Mouse (Mus musculus) T-helper 17 cell (primary cell): ENCODE measurements around the gene Wnt16.

Experiments
- in situ Hi-C, 2 experiments: fragments of 300-600 bp; cut with MboI, MseI; formaldehyde crosslinking; loops; 1 replicate in 1 of 2; 2 replicates in 1 of 2; pipeline ENCODE4 v1.15.1; 2025; ENCODE audit warnings: high pct_unique_total_duplicates in 2 of 2

The Wnt16 gene

DNA sequence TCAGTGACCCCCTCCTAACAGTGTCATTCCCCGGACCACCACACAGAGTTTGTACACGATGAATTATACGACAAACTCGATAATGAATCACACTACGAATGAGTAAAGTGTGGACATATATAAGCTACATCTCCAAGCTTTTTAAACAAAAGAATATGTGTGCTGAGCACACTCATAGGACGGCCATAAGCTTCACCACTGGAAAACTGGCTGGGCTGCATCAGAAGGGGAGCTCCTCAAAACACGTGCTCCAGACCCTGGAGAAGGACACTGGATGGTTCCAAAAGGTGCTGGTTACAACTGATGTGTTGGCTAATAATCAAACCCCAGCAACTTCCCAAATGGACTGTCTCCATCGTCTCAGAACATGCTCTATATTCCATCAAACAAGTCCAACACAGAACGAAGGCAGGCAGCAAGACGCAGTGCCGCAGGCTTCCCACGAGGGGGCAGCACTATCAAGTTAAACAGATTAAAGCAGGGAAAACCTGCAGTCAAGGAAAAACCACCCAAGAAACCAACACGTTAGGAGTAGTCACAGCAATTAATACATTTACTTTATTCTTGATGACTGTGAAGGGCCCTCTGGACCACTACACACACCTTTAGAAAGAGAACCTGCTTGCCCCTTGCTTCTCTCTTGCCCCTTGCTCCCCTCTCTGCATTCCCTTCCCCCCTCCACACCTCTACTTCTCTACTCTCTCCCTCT, 37.5 kb downstream of the Wnt16 start:
- in situ Hi-C loops, result loop anchor here (5.0 kb wide), 1 partner anchor 167 kb away; no protein-coding TSS in a partner anchor

DNA sequence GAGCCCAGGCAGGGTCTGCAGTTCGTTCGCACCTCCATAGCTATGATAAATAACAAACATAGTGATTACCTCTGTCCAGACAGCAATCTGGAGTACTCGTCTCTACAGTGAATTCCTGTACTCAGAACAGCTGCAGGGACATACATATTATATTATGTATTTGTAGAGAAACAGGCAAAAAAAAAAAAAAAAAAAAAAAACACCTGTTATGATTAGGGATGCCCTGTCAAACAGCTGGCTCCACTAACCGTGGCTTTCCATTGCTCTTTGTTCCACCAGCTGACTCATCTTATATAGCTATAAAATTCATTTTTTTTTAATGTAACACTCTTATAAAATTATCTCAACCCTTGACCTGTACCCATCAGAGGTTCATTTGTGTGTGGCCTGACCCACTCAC, 38.3 kb downstream of the Wnt16 start:
- in situ Hi-C loops, result loop anchor here (5.0 kb wide), 1 partner anchor 166 kb away; no protein-coding TSS in a partner anchor

DNA sequence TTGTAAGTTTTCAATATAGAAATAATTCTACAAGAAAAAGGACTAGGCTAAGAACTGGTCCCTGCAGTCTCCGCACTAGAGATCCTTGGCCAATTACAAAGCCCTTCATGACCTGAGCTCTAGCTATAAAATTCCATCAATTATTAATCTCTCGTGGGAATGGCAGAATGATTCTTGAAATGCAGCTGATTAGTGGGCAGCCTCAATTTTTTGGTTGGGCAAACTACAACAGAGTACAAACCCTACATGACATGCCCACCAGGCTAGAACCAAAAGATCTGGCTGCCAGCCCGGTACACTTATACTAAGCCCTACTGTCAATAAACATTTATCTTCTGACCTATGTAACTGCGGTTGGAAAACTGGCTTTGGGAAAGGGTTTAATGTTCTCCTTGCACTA, 39.1 kb downstream of the Wnt16 start:
- in situ Hi-C loops, result loop anchor here (5.0 kb wide), 1 partner anchor 165 kb away; no protein-coding TSS in a partner anchor

DNA sequence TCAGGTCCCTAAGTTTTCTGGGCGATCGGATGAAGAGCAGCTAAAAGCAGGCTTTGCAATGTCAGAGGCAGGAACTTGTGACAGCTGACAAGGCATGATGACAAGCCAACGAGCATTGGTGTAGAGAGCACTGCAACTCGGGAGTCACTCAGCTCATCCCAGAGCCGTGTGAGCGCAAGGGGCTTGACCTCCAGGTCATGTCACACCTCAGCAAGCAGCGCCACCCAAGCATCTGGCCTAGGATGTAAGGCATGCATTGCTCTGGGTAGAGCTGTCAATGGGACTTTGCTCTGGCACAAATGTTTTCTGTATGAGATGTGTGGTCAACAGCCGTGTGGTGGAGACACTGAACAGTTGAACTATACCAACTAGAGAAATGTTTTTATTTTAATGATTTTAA, 39.9 kb downstream of the Wnt16 start:
- in situ Hi-C loops, result loop anchor here (5.0 kb wide), 1 partner anchor 164 kb away; no protein-coding TSS in a partner anchor

DNA sequence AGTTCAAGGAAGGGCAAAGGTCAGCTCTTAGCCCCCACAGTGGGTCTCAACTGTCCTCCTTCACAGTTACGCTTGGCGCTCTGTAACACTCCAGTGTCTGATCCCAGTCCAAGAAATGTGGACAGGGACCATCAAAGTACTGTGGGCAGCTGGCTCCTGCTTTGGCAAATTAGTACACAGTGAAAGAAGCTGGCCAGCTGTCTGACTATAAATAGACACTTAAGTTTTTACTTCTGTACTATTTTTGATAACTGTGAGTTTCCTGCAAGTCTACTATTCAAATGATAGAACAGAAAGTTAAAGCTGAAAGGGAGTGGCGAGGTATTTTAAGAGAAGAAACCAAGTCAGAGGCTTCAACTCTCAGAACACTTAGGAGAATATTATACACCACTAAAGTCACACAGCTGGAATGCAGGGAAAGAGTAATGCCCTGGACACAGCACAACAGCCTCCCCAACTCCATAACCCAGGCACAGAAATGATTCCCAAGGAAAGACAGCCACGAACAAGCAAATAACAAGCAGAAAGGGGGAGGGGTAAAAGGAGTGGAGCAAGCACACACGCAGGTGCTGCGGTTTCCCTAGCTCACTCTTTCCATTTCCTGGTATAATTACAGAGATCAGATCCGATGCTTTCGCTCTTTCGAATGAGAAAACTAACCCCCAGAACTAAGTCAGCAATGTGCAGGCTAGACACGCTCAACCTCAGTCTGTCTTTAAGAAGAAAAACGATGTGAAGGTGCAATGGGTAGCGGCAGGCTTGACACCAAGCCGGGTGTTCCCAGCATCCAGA, 42.3 kb downstream of the Wnt16 start:
- in situ Hi-C loops, result no loop called here

DNA sequence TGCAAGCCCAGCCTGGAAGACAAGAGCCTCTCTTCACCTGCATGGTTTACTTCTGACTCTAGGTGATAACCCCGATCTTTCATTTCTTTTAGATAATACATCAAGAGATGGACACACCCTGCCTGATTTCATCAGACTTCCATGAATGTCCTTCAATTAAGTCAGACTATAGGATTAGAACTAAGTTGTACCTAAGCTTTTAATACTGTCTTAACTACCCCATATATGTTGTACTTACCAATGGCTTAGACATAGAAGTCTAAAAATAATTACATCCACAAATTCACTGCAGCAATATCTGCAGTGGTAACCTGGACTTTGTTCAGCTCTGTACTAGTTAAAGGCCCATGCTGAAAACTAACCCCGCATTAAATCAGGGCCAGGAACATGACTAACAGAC, 44.5 kb downstream of the Wnt16 start:
- in situ Hi-C loops, result no loop called here

DNA sequence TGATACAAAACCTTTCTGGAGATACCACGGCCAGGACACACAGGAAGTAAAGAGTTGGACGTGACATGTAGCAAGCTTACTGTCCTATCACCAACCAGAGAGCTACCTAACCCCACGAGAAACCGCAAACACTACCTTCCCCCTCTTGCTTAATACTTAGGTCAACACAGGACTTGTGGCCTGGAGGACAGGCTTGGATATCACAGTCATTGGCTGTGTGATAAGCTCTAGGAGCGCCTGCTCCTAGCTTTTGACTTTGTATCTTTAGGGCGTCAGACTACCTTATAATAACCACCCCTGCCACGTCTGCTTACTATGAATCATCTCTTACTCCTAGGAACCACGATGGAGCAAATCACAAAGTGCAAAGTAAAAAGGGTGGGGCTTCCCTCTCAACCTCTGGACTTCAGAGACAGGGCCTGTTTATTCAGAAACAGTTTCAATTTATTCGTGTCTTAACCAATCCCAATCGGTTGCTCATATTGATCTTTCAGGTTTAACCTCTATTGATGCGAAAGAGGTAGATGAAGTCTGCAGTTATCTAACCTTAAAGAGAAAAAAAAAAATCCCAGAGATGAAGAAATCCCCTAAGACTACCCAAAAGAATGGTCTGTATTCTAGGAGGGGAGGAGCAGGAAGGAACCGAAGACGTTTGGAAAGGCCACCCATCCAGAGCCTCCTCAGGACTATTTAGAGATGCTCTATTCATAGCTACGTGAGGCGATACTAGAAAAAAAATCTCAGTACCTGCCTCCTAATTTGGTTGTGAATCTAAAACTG, 51.9 kb downstream of the Wnt16 start:
- in situ Hi-C loops, result loop anchor here in 1 of 2 experiments (5.0 kb wide), 1 partner anchor 82 kb away; no protein-coding TSS in a partner anchor

DNA sequence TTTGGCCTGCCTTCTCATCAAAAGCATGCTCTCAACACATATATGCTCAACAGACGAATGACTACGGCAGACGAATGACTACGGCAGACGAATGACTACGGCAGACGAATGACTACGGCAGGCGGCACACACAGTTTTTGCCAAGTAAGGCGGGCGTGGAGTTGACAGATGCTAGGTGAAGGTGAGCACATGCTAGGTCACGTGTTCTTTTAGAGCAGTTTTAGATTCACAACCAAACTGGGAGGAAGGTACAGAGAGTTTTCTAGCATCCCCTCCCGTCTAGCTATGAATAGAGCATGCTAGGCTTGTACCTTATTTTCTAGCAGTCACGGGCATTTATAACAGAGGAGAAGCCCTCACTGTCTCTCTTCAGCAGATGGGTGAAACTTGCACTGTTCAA, 52.8 kb downstream of the Wnt16 start:
- in situ Hi-C loops, result no loop called here

DNA sequence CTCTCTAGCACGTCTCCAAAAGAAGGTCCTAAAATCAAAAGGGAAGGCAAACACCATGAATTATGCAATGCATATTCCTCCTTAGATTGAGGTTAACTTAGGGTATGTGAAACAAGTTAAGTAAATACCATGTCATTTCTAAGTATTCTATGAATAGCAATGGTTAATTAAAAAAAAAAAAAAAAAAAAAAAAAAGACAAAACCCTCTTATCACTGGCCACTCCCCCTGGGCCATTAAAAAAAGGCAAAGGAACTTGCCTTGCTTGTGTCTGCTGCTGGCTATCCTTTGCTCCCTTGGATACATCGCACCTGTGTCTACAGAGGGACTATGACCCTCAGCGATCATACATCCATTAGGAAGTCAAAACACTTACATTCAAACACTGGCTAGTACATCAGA, 55.3 kb downstream of the Wnt16 start:
- in situ Hi-C loops, result no loop called here

DNA sequence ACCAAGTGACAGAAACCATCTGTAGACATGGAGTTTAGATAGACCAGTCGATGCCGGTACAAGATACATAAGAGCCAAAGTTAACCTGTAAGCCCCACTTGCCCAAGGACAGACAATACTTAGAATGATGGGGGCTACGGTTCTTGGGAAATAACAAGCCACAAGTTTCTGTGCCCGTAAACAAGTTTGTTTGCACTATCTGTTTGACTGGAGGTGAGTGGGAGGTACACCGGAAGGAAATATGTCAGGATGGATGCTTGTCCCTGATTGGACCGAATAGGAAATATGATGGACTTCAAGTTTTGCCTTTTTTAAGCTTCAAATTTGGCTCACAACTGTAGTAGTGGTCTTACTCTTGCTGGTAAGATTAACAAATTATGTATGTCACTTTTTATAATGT, 55.7 kb downstream of the Wnt16 start:
- in situ Hi-C loops, result no loop called here

DNA sequence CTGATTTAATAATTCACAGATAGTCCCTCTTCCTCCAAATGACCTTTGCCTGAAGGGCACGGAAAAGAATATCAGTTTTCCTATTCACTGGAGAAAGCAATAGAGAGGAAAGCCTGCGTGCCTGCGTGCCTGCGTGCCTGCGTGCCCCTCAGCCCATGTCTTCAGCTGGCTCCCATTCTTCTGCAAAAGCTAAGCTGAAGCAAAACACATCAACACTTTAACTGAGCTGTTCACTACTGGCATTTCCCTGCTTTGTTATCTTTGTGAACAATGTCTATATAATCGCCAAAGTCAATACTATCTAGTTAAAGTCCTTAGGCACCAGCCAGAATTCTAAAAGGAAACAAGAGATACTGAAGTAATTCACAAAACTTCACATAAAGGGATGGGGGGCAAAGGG, 56.4 kb downstream of the Wnt16 start:
- in situ Hi-C loops, result no loop called here

DNA sequence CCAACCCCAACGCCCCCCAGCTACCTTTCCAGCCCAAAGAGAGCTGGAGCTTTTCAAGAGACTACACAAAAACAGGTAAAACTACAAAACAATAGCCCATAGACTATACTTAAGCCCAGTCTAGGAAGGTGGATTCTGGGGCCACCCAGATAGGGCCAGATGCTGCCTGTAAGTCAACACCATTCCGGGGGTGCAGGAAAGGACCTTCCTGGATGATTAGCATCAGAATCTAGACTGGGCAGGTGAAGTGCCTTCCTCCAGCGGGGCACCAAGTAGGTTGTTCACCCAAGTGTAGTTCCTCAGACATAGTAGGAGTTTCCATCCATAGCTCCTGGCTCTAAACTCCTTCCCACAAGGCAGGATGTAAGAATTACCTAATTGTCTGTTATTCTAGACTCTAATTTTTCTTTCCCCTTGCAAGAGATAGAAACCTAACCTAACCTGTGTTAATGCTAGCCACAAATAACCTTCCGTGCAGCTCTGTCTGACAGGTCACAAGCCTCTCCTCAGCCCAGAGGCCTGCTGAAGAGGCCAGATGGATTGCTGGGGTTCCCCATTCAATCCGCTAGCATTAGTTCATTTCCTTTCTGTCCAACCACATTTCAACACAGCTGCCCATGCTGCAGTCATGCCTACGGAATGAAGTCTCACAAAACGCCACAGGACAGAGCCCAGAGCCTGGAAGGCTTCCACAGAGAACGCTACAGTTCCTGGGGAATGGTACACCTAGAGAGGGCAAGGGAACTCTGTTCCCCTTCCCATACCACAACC, 59.3 kb downstream of the Wnt16 start:
- in situ Hi-C loops, result no loop called here
